Mouse (Mus musculus): ENCODE results near the gene Nr6a1.

GRCm38 (mm10) chr2:38846319-38846718, 81.2 kb downstream of the Nr6a1 start:
- TF ChIP-seq POLR2A (IDR thresholded peaks at IDR 0.05; ENCODE audit: extremely low read depth, insufficient read depth, low read length) (no peak), CTCF (IDR thresholded peaks at IDR 0.05; ENCODE audit: low read depth, low read length) (no peak)
